Mouse (Mus musculus) thymus, adult 18-20 months (tissue): ENCODE measurements around the gene Slc4a5.

Source experiments
- DNase-seq, 2 experiments: peaks; one replicate each; pipeline ENCODE4 v3.0.0; 2022; ENCODE audit warnings: mixed read lengths in 2 of 2

The Slc4a5 gene

GRCm38 (mm10) chr6:83234280-83234741 is 14.7 kb downstream of the Slc4a5 start:
- no peak for DNase-seq

- DNase-seq = no peak
Observed at GRCm38 (mm10) chr6:83237123-83237522, 17.5 kb downstream of the Slc4a5 start.

- no peak for DNase-seq
Observed at GRCm38 (mm10) chr6:83244422-83245061, 24.9 kb downstream of the Slc4a5 start.

- DNase-seq = no peak
Observed at GRCm38 (mm10) chr6:83245134-83245533, 25.5 kb downstream of the Slc4a5 start.

- no peak for DNase-seq
Observed at GRCm38 (mm10) chr6:83245997-83246396, 26.4 kb downstream of the Slc4a5 start.

GRCm38 (mm10) chr6:83246750-83247149 is 27.1 kb downstream of the Slc4a5 start:
- no peak for DNase-seq

GRCm38 (mm10) chr6:83247153-83247552 is 27.5 kb downstream of the Slc4a5 start:
- no peak for DNase-seq

- no peak for DNase-seq
Observed at GRCm38 (mm10) chr6:83254242-83254641, 34.6 kb downstream of the Slc4a5 start.

GRCm38 (mm10) chr6:83264516-83264915 is 44.9 kb downstream of the Slc4a5 start:
- no peak for DNase-seq

GRCm38 (mm10) chr6:83265253-83265652 is 45.6 kb downstream of the Slc4a5 start:
- no peak for DNase-seq

- no peak for DNase-seq
Observed at GRCm38 (mm10) chr6:83265653-83266052, 46.0 kb downstream of the Slc4a5 start.

- no peak for DNase-seq
Observed at GRCm38 (mm10) chr6:83267616-83268015, 48.0 kb downstream of the Slc4a5 start.

- DNase-seq = peak; percentile 50 to 56
Observed at GRCm38 (mm10) chr6:83268144-83269010, 48.7 kb downstream of the Slc4a5 start.

GRCm38 (mm10) chr6:83273733-83274132 is 54.1 kb downstream of the Slc4a5 start:
- DNase-seq = peak; percentile 7 to 8

GRCm38 (mm10) chr6:83277151-83277550 is 57.5 kb downstream of the Slc4a5 start:
- DNase-seq = no peak

GRCm38 (mm10) chr6:83278881-83279280 is 59.3 kb downstream of the Slc4a5 start:
- no peak for DNase-seq

GRCm38 (mm10) chr6:83280256-83280955 is 60.8 kb downstream of the Slc4a5 start:
- no peak for DNase-seq

GRCm38 (mm10) chr6:83300447-83301229 is 81.0 kb downstream of the Slc4a5 start:
- DNase-seq = no peak

- no peak for DNase-seq
Observed at GRCm38 (mm10) chr6:83301294-83301693, 81.7 kb downstream of the Slc4a5 start.

- no peak for DNase-seq
Observed at GRCm38 (mm10) chr6:83302264-83302663, 82.6 kb downstream of the Slc4a5 start.

GRCm38 (mm10) chr6:83309017-83309416 is 89.4 kb downstream of the Slc4a5 start:
- no peak for DNase-seq

GRCm38 (mm10) chr6:83311206-83311605 is 91.6 kb downstream of the Slc4a5 start:
- no peak for DNase-seq

GRCm38 (mm10) chr6:83312021-83312420 is 92.4 kb downstream of the Slc4a5 start:
- DNase-seq = no peak
